Mouse (Mus musculus) heart, adult 2 months (tissue): ENCODE data around the gene Trim61.

Source experiments
- CTCF ChIP-seq: fragments of 200-600 bp; IDR thresholded peaks from 2 replicates; pipeline ENCODE4 v1.8.1; 2022; ENCODE audit warnings: antibody characterized with exemption, mild to moderate bottlenecking, moderate library complexity
- POLR2A ChIP-seq: fragments of 200-500 bp; IDR thresholded peaks from 2 replicates; pipeline ENCODE4 v1.6.1; 2011; ENCODE audit warnings: mild to moderate bottlenecking, low read depth, low read length, control low read depth; ENCODE audit not compliant: insufficient read depth

- no peak for TF ChIP-seq POLR2A
- no peak for TF ChIP-seq CTCF
Observed at GRCm38 (mm10) chr8:65056722-65057121, 38.4 kb upstream of the Trim61 start.
